Mouse (Mus musculus) kidney, postnatal 36 days (tissue): ENCODE measurements at regions not wholly inside any gene's neighbourhood (a gene's known extent, or its start where the extent isn't known, plus 50 kb on each side); places are given as distances from the start of the nearest gene placed in this dataset.

Source experiments
- DNase-seq, 2 experiments: peaks; one replicate each; pipeline ENCODE4 v3.0.0; 2021 to 2022; ENCODE audit warnings: mixed read lengths in 2 of 2

GRCm38 (mm10) chr4:46257061-46257795 lies 61.1 kb upstream of the Xpa start:
- peak; percentile 8 to 13 for DNase-seq

GRCm38 (mm10) chr4:46258774-46259173 lies 62.7 kb upstream of the Xpa start:
- DNase-seq: peak in 1 of 2 experiments; percentile 25

GRCm38 (mm10) chr4:46268564-46269247 lies 72.6 kb upstream of the Xpa start:
- no peak for DNase-seq

- DNase-seq: no peak
These were observed 72.3 kb upstream of the Foxe1 start for GRCm38 (mm10) chr4:46271066-46271465.

- DNase-seq: peak; percentile 15 to 39
These were observed 67.6 kb upstream of the Foxe1 start for GRCm38 (mm10) chr4:46275773-46276172.

GRCm38 (mm10) chr4:46276851-46277581 lies 66.4 kb upstream of the Foxe1 start:
- peak; percentile 29 to 34 for DNase-seq

GRCm38 (mm10) chr4:46286955-46287354 lies 56.5 kb upstream of the Foxe1 start:
- DNase-seq: no peak

- no peak for DNase-seq
These were observed 51.7 kb upstream of the Foxe1 start for GRCm38 (mm10) chr4:46291620-46292254.
